19 mouse cellular contexts compared by ENCODE assay signal in the genomic region with DNA sequence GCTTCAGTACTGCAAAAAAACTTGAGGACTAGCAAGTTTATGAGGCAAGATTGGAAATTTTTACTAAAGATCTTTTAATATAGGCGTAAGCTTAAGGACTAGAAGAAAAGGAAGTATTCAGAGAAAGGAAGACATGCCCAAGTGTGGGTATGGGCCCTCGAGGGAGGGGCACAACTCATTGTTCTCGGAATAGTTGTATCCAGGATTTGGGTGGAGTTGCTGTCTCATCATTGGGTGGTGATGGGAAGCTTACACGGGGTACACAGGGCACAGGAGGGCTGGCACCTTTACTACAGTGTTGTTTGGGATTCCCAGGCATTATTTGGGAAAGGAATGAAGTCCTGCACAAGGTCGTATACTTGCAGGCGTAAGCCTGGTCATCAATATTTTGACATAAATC.
DNase-seq lines count a peak whose midpoint lies in the region; ATAC-seq lines count a peak whose summit lies in the region.
"Had no signal": no experiment of that assay in that cellular context is flagged by ENCODE, and none has a peak within 500 bp of the region (broad histone marks: within the 10 kb centered on the region; RNA-seq: fewer than 3 reads in every experiment).

No protein-coding gene starts in this region.

- DNase-seq in lung, adult 18-20 months: peak; percentile 65 to 74
- DNase-seq in lung, postnatal 14 days: no peak
- peak; percentile 70 for DNase-seq in lung, postnatal 10 days
- peak; percentile 31 to 48 for DNase-seq in lung, postnatal 4 days
- DNase-seq in liver: no peak
- DNase-seq: adrenal gland, postnatal 10 days; adrenal gland, postnatal 36 days; cerebellum, adult 11 months; cerebellum, adult 8-10 months; cerebellum, postnatal 10 days; cerebellum, postnatal 36 days; embryo, embryonic 11 days; gastrocnemius, postnatal 36 days; heart, postnatal 14 days; heart, postnatal 4 days had no signal

- no peak for ATAC-seq in cerebellum, adult (ENCODE audit: insufficient number of reproducible peaks, low FRiP score, low TSS enrichment)
- ATAC-seq: forebrain, embryonic 15.5 days; hindbrain, postnatal 0 days; Patski had no signal

Comparison
In these comparisons a context has a peak if more than half of its experiments do, and no peak if none do; other contexts are left out.
1. DNase-seq: peak in lung, adult 18-20 months (2 of 2), lung, postnatal 10 days (single experiment) and lung, postnatal 4 days (2 of 2); none in lung, postnatal 14 days (single experiment) and liver (single experiment).